Mouse (Mus musculus): ENCODE measurements around the gene Olfr313.

DNA sequence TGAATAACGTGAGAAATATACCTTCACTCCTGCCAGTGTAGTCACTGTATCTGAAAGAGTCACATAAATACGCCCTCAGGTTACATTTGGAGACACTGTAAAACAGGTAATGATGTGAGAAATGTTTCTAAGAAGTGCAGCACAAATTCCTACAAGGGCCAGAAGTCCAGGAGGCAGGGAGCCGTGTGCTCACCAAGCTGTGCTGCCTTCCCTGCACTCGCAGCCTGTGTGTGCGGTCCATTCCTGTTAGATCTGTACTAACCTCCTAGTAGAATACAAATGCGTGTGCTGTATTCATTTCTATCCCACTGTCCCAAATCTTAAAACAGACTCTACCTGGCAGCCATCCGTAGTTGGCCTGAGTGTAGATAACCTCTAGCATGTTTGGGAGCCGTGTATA lies 45.9 kb downstream of the Olfr313 start:
- TF ChIP-seq POLR2A (IDR thresholded peaks at IDR 0.05; ENCODE audit: low read depth, low read length): no peak
- no peak for TF ChIP-seq CTCF (conservative IDR thresholded peaks at IDR 0.05; ENCODE audit: insufficient read depth, insufficient read length, low read depth, low read length)
